Mouse (Mus musculus) lung, adult 2 months (tissue): Measurements from ENCODE around the gene Crybb2.

Experiments
- CTCF ChIP-seq: fragments of 200-500 bp; IDR thresholded peaks from 2 replicates; pipeline ENCODE4 v1.5.1; 2011; ENCODE audit warnings: mild to moderate bottlenecking, low read length, control low read depth; ENCODE audit not compliant: insufficient read depth
- POLR2A ChIP-seq: fragments of 200-500 bp; IDR thresholded peaks from 2 replicates; pipeline ENCODE4 v1.6.1; 2011; ENCODE audit warnings: low read depth, mild to moderate bottlenecking, control low read depth, low read length, borderline replicate concordance; ENCODE audit errors: extremely low read depth

DNA sequence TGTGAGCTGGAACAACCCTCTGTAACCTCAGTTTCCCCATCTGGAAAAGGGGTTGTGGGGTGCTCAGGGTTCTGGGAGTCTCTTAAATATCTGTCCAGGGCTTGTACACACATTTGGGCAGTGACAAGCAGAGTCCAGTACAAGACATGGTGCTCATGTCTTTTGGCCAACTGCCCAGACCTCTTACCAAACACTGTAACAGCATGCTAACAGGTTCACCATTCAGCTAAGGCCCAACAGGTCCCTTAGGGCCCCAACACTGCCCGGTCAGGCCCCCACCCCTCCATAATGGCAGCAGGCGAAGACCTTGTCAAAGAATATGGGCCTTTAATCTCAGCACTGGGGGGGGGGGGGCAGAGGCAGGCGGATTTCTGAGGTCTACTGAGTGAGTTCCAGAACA lies 37.8 kb upstream of the Crybb2 start:
- TF ChIP-seq CTCF: no peak
- no peak for TF ChIP-seq POLR2A
